Mouse (Mus musculus): ENCODE results near the gene Ptk7.
"Not testable (repeated sequence)": the region's sequence is repeated elsewhere in the genome, so short reads cannot be mapped to it uniquely, and the experiment has no call there.

- TF ChIP-seq POLR2A (IDR thresholded peaks at IDR 0.05; ENCODE audit: borderline replicate concordance, control insufficient read depth, low read depth, low read length); CTCF (IDR thresholded peaks at IDR 0.05; ENCODE audit: control insufficient read depth, insufficient read depth, low read length): not testable (repeated sequence)
Observed at GRCm38 (mm10) chr17:46557321-46557720, 72.0 kb downstream of the Ptk7 start.
